Mouse (Mus musculus) embryonic facial prominence, embryonic 10.5 days (tissue): Measurements from ENCODE around the gene Ninj2. TPM values are rescaled to one million over a fixed set of nuclear protein-coding genes. Genes with fewer than 3 reads are reported as not detected.
A peak's percentile ranks its signal among the peaks of the same experiment; 100 is the strongest.

ENCODE experiments used
- DNase-seq: peaks from one replicate; pipeline ENCODE4 v3.0.0-alpha.2; 2017; ENCODE audit warnings: low spot score
- H3K27ac ChIP-seq: fragments of 300-500 bp; sonication (generic); replicated peaks from 2 replicates; pipeline ENCODE4 v1.5.1; 2016; ENCODE audit warnings: mild to moderate bottlenecking
- H3K27me3 ChIP-seq: fragments of 300-500 bp; sonication (generic); replicated peaks from 2 replicates; pipeline ENCODE4 v1.6.1; 2016; ENCODE audit warnings: low read depth, mild to moderate bottlenecking; ENCODE audit not compliant: poor library complexity, severe bottlenecking
- H3K36me3 ChIP-seq: fragments of 300-500 bp; sonication (generic); replicated peaks from 2 replicates; pipeline ENCODE4 v1.6.1; 2016; ENCODE audit warnings: mild to moderate bottlenecking, moderate library complexity
- H3K4me1 ChIP-seq: fragments of 300-500 bp; sonication (generic); 2 replicates; pipeline ENCODE4 v1.6.1; 2016
- H3K4me3 ChIP-seq: fragments of 300-500 bp; sonication (generic); 2 replicates; pipeline ENCODE4 v1.5.1; 2016; ENCODE audit warnings: mild to moderate bottlenecking, moderate library complexity
- H3K9me3 ChIP-seq: fragments of 300-500 bp; sonication (generic); 2 replicates; pipeline ENCODE4 v1.6.1; 2016; ENCODE audit warnings: mild to moderate bottlenecking
- WGBS: fragments of 180-500 bp; shearing (Covaris S2); methylation state at CpG from one replicate; pipeline ENCODE4 v1.1.7; 2016; 5-methylcytosine and 5-hydroxymethylcytosine counted together
- polyA plus RNA-seq: library from polyadenylated mRNA; unstranded; fragments of >200 nt; fragmentation: Nextera tagmentation; extraction: Ambion mirVana; gene quantifications from 2 replicates; pipeline ENCODE4 v1.2.1, GENCODE M21; 2016

The Ninj2 gene
- polyA plus RNA-seq, 1 experiment from 2014 or later: not detected

DNA sequence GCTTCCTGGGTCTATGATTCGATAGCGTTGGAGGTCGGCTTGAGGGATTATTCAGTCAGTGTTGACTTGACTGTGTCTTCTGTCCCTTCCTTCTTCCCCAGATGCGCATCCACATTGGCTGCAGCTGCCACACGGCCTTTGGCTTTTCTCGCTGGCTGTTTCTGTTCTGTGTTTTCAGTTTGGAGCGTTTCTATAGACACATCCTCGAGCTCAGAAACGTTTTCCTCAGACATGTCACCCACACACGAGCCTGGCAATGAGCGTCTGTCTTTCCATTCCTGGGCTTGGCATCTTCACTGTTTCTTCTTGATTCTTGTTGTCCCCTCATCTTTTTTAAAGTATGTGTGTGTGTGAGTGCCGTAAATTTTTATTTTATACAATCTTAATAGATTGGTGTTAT lies 8.1 kb downstream of the Ninj2 start:
- Histone ChIP-seq H3K27ac (no peak overlapping the region), H3K4me3 (no peak overlapping the region), H3K4me1 (no peaks in the 10 kb centered on the region), H3K27me3 (no peaks in the 10 kb centered on the region), H3K9me3 (no peaks in the 10 kb centered on the region), H3K36me3 (no peaks in the 10 kb centered on the region)
- 83% methylated on average over 12 of the region's 12 CpGs for WGBS
- DNase-seq: no peak

DNA sequence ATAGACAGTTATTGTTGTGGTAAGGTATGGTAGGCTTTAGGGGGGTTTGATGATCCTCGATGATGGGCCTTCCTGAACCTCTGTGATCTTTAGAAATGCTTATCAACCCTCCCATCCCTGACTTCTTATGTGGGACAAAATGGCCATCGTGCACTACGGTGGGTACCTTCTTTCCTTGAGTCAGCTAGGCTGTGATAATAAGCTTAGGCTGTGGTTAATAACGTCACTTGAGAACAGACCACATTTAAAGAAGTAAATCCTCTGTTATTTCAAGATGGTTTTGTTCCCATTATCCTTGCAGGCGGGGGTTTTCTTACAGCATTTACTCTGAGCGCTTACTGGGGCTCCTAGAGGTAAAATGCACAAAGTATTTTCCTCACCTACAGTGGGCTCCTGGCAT lies 8.8 kb downstream of the Ninj2 start:
- Histone ChIP-seq H3K4me3 (no peak overlapping the region), H3K9me3 (no peaks in the 10 kb centered on the region), H3K27me3 (no peaks in the 10 kb centered on the region), H3K27ac (no peak overlapping the region), H3K36me3 (no peaks in the 10 kb centered on the region), H3K4me1 (no peaks in the 10 kb centered on the region)
- no peak for DNase-seq
- WGBS: 79% methylated on average over 6 of the region's 6 CpGs

DNA sequence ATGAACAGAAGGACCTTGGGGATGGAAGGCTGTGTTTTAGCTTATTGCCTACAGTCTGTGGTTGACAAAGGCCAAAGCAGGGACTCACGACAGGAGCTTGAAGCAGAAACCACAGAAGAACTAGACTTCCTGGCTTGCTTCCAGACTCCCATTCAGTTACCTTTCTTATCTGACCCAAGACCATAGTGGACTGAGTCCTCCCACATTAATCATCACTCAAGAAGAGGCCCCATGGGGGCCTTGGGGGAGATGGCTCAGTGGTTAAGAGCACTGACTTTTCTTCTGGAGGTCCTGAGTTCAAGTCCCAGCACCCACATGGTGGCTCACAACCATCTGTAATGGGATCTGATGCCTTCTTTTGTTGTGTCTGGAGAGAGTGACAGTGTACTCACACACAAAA lies 10.0 kb downstream of the Ninj2 start:
- DNase-seq: no peak
- H3K27ac ChIP-seq: no peak overlapping the region
- peaks cover 5% of the 10 kb centered on the region for H3K4me1 ChIP-seq
- H3K9me3 ChIP-seq: no peaks in the 10 kb centered on the region
- 73% methylated on average over 1 of the region's 1 CpGs for WGBS
- H3K27me3 ChIP-seq: no peaks in the 10 kb centered on the region
- no peak overlapping the region for H3K4me3 ChIP-seq
- H3K36me3 ChIP-seq: no peaks in the 10 kb centered on the region

DNA sequence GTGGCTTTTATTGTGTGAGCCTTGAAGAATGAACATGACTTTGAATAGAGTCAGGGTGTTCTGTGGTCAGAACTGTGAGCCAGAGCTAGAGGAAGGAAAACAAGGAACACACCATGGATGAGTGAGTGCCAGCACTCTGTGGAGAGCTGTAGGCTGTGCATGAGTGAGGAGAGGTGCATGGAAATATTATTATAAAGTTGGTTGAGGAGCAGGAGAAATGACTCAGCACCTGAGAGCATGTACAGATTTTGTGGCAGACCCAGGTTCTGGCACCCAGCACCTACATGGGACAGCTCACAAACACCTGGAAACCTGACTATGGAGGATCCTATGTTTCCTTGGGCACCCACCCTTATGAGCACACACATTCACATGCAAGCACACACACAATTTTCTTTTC lies 11.9 kb downstream of the Ninj2 start:
- no peak for DNase-seq
- Histone ChIP-seq H3K27me3 (no peaks in the 10 kb centered on the region), H3K9me3 (no peaks in the 10 kb centered on the region), H3K27ac (no peak overlapping the region), H3K4me1 (peaks cover 22% of the 10 kb centered on the region), H3K4me3 (no peak overlapping the region), H3K36me3 (no peaks in the 10 kb centered on the region)

DNA sequence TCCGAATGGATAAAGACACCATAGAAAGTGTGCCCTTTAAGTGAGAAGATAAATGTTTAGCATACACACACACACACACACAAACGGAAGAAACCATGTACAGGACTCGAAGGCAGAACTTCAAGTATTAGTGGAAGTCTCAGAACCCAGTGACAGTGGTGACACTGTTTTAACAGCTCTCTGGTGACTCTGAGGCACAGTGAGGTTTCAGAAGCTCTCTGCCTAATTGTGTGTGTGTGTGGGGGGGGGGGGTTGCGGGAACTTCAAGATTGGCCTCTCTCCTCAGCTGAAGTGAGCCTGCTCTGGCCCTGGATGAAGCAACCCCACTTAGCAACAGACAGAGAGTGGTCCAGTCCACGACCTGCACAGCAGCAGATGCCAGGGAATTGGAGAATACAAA lies 14.4 kb downstream of the Ninj2 start:
- DNase-seq: no peak
- Histone ChIP-seq H3K27ac (no peak overlapping the region; the same call in 1 of the 2 replicates), H3K9me3 (no peaks in the 10 kb centered on the region), H3K4me3 (no peak overlapping the region), H3K27me3 (no peaks in the 10 kb centered on the region), H3K4me1 (peaks cover 41% of the 10 kb centered on the region), H3K36me3 (no peaks in the 10 kb centered on the region)
- WGBS: 70% methylated on average over 5 of the region's 5 CpGs

DNA sequence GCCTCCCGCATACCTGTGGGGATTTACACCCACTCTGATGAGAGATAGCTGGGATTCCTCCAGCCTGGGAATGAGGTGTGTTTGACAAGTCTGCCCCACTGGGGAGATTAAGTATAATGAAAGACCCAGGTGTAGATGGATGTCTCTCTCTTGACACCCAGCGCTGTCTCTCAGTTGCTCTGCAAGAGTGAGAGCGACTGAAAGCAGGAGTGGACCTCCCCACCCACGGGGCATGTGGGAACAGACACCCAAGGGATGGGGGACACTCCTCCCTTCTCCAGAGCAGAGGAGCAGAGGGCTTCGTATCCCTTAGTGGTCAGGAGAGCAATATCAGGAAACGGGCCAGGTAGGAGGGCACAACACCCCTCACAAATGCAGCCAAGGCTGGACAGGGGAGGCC lies 14.9 kb downstream of the Ninj2 start:
- no peak for DNase-seq
- Histone ChIP-seq H3K36me3 (no peaks in the 10 kb centered on the region), H3K4me1 (peaks cover 46% of the 10 kb centered on the region), H3K27ac (peak overlapping the region; percentile 71; the same call in 1 of the 2 replicates), H3K27me3 (no peaks in the 10 kb centered on the region), H3K9me3 (no peaks in the 10 kb centered on the region), H3K4me3 (no peak overlapping the region)
- 70% methylated on average over 6 of the region's 6 CpGs for WGBS

DNA sequence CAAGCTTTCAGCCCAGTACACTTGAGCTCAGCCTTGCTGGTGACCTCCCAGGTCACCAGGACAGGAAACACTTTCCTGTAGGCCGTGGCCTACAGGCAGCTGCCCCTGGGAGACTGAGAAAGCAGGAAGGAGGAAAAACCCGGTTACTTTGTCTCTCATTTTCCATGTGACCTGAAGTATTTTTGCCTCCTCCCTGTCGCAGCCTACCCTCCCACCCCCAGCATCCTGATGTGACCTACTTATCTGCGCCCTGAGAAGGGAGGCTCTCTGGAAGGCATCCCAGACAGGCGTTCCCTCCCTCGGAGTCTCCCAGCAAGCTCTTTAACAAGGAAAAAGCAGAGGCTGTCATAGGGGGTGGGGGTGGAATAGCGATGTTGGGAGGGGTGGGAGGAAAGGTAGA lies 16.0 kb downstream of the Ninj2 start:
- WGBS: 19% methylated on average over 7 of the region's 7 CpGs
- Histone ChIP-seq H3K27ac (peak overlapping the region; percentile 71), H3K9me3 (no peaks in the 10 kb centered on the region), H3K4me1 (peaks cover 46% of the 10 kb centered on the region), H3K4me3 (no peak overlapping the region), H3K36me3 (no peaks in the 10 kb centered on the region), H3K27me3 (no peaks in the 10 kb centered on the region)
- DNase-seq: peak; percentile 21

DNA sequence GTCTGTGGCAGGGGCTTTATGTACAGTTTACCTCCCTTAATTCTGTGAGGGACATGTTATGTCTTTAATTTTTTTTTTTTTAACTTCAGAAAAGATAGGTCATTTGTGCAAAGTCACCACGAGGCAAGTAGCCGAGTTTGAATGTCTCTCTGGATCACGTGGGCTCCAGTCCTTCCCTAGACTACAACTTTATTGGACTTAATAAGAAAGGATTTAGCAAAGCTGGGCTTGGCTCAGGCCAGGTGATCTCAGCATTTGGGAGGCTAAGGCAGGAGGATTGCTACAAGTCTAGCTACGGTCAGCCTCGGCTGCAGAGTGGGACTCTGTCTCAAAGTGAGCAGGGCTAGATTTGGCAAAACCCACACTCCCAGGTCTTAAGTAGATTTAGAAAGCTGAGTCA lies 16.8 kb downstream of the Ninj2 start:
- DNase-seq: no peak

DNA sequence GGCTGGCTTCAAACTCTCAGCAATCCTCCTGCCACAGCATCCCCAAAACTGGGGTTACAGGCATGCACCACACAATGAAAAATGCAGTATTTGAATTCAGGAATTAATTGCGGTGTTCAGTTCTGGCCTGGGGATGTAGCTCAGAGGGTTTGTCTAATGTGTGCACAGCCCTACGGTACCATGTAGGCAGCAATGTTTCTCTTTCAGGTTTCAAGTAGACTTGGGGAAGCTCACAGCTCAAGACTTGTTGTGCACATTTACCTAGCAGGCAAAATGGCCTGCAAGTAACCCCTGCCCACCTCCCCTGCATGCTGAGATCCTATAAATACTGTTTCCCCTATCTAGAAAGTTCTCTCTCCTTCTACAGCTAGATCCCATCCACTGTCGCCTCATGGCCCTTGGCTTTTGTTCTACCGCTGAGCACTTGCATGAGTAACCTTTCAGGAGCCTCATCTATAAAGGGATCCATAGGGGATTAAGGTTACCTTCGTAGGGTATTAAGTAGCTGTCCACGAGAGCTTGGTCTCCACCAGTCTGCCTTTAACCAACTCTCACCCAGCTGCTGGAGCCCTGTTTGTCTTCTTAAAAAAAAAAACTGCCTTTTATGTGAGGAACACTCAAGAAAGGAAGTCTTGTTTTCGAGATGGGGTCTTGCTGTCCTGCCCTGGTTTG lies 17.7 kb downstream of the Ninj2 start:
- H3K36me3 ChIP-seq: no peaks in the 10 kb centered on the region
- no peaks in the 10 kb centered on the region for H3K27me3 ChIP-seq
- 72% methylated on average over 7 of the region's 7 CpGs for WGBS
- DNase-seq: no peak
- no peak overlapping the region for H3K4me3 ChIP-seq
- H3K9me3 ChIP-seq: no peaks in the 10 kb centered on the region
- H3K27ac ChIP-seq: peak overlapping the region; percentile 83
- peaks cover 61% of the 10 kb centered on the region for H3K4me1 ChIP-seq

More for the DNA sequence above, 16.8 kb downstream of the Ninj2 start:
- no peaks in the 10 kb centered on the region for H3K36me3 ChIP-seq
- H3K9me3 ChIP-seq: no peaks in the 10 kb centered on the region
- no peaks in the 10 kb centered on the region for H3K27me3 ChIP-seq
- H3K27ac ChIP-seq: no peak overlapping the region
- 74% methylated on average over 5 of the region's 5 CpGs for WGBS
- H3K4me1 ChIP-seq: peaks cover 54% of the 10 kb centered on the region
- no peak overlapping the region for H3K4me3 ChIP-seq

DNA sequence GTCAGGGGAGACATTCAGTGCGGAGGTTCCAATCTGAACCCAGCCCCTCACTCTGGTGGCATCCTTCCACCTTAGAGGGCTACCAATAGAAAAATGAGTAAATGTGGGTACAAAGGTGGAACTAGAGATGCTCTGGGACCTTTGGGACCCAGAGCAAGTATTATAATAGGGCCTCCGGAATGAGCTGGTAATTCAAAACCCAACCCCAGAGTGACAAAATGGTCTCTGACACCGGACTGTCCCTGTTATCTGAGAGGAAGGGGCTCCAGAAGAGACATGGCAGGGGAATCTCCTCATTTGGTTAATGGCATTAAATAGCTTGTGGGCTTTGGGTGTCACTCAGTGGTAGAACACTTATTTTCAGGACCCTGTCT lies 18.2 kb downstream of the Ninj2 start:
- Histone ChIP-seq H3K27ac (peak overlapping the region; percentile 83), H3K36me3 (no peaks in the 10 kb centered on the region), H3K9me3 (no peaks in the 10 kb centered on the region), H3K27me3 (no peaks in the 10 kb centered on the region), H3K4me3 (no peak overlapping the region), H3K4me1 (peaks cover 61% of the 10 kb centered on the region)
- no peak for DNase-seq
- WGBS: 67% methylated on average over 3 of the region's 3 CpGs

DNA sequence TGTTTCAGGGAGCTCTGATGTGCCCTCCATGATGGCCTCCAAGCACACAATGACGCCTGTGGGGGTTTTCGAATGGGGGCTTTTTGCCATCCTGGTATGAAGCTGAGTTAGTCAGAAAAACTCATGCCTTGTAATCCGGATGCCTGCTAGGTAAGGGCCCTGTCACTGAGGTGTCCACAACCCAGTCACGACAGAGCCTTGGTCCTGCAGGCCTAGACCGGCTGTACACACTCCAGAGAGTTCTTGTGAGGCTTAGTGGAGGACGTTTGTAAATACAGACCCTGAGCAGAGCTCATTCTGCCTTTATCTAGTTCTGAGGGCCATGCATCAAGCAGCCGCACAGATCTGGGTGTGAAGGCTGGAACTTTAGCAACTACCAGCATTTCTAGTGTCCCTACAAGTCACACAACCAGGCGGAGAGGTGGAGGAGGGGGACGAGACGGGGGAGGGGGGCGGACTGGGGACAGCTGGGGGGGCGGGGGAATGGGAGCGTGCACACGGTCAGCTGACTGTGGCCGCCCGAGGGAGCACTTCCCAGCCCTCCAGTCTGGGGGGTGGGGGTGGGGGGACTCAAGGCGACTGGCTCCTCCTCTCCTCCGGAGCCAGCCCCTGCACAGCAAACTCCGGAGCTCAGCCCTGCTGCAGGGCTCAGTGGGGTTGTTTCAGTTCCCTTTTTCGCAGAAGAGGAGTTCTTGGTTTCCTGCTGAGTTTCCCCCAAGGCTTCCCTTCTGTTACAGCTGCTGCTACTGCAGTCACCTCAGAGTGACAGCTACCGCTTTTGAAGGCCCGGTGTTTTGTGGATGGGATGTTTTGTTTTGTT lies 19.0 kb downstream of the Ninj2 start:
- Histone ChIP-seq H3K27ac (peak overlapping the region; percentile 83), H3K36me3 (no peaks in the 10 kb centered on the region), H3K4me3 (peak overlapping the region; percentile 45), H3K9me3 (no peaks in the 10 kb centered on the region), H3K4me1 (peaks cover 61% of the 10 kb centered on the region), H3K27me3 (no peaks in the 10 kb centered on the region)
- peak; percentile 92 for DNase-seq
- 7% methylated on average over 22 of the region's 22 CpGs for WGBS

DNA sequence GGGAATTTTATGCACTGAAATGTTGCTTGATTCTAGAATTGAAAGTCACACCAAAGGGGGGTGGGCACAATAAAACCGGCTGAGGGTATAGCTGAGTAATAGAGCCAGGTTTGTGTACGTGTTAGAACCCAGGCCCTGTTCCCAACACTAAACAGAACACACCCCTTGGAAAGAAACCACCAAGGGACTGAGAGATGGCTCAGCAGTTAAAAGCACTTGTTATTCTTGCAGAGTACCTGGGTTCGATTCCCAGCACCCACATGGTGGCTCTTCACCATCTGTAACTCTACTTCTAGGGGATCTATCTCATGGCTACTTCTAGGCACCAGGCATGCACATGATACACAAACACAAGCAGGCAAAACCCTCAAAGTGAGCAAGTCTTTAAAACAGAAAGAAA lies 20.7 kb downstream of the Ninj2 start:
- no peak for DNase-seq
- no peak overlapping the region for H3K27ac ChIP-seq
- WGBS: 92% methylated on average over 3 of the region's 3 CpGs
- no peaks in the 10 kb centered on the region for H3K27me3 ChIP-seq
- H3K4me3 ChIP-seq: no peak overlapping the region
- H3K4me1 ChIP-seq: peaks cover 48% of the 10 kb centered on the region
- H3K9me3 ChIP-seq: no peaks in the 10 kb centered on the region
- H3K36me3 ChIP-seq: no peaks in the 10 kb centered on the region

DNA sequence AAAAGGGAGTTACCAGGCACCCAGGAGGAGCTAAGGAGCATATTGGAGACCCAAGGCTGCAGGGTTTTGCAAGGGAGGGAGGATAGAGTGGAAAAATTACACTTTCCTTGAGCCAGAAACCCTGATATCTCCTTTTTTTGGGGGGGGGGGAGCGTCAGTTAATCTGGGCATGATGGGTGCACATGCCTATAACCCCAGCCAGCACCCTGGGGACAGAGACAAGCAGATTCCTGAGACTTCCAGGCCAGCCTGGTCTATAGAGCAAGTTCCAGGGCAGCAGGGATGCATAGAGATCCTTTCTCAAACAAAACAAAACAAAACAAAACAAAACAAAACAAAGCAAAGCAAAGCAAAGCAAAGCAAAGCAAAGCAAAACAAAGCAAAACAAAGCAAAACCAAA lies 21.1 kb downstream of the Ninj2 start:
- no peak for DNase-seq
- Histone ChIP-seq H3K4me1 (peaks cover 44% of the 10 kb centered on the region), H3K27ac (0 out of 2 replicates have a peak overlapping the region, but pooled peaks have one; percentile 32), H3K27me3 (no peaks in the 10 kb centered on the region), H3K9me3 (no peaks in the 10 kb centered on the region), H3K36me3 (no peaks in the 10 kb centered on the region), H3K4me3 (no peak overlapping the region)
- 57% methylated on average over 1 of the region's 1 CpGs for WGBS
